Mouse (Mus musculus) intestine, postnatal 0 days (tissue): ENCODE measurements around the gene C8b. TPM values are rescaled to one million over a fixed set of nuclear protein-coding genes. Genes with fewer than 3 reads are reported as not detected.
A peak's percentile ranks its signal among the peaks of the same experiment; 100 is the strongest.

Experiments
- ATAC-seq: fragments of 200-750 bp; cut with Nextera tagmentation; 2 replicates; pipeline ENCODE4 v1.8.0; 2017; ENCODE audit warnings: mild to moderate bottlenecking, moderate TSS enrichment, moderate library complexity
- H3K27ac ChIP-seq: fragments of 300-500 bp; sonication (generic); 2 replicates; pipeline ENCODE4 v1.5.1; 2014; ENCODE audit warnings: mild to moderate bottlenecking, low read depth, low read length, moderate library complexity
- H3K27me3 ChIP-seq: fragments of 300-500 bp; sonication (generic); replicated peaks from 2 replicates; pipeline ENCODE4 v1.6.1; 2014; ENCODE audit warnings: low read length, mixed read lengths; ENCODE audit not compliant: control insufficient read depth, insufficient read depth
- H3K36me3 ChIP-seq: fragments of 300-500 bp; sonication (generic); 2 replicates; pipeline ENCODE4 v1.6.1; 2014; ENCODE audit warnings: mild to moderate bottlenecking, moderate library complexity; ENCODE audit not compliant: control insufficient read depth, insufficient read depth
- H3K4me1 ChIP-seq: fragments of 300-500 bp; sonication (generic); replicated peaks from 2 replicates; pipeline ENCODE4 v1.6.1; 2014; ENCODE audit warnings: antibody characterized with exemption, low read length, mixed read lengths; ENCODE audit not compliant: control insufficient read depth, insufficient read depth
- H3K4me2 ChIP-seq: fragments of 300-500 bp; sonication (generic); replicated peaks from 2 replicates; pipeline ENCODE4 v1.6.1; 2014; ENCODE audit warnings: low read depth, mild to moderate bottlenecking, moderate library complexity
- H3K4me3 ChIP-seq: fragments of 300-500 bp; sonication (generic); 2 replicates; pipeline ENCODE4 v1.5.1; 2014; ENCODE audit warnings: low read depth, low read length
- H3K9ac ChIP-seq: fragments of 300-500 bp; sonication (generic); 2 replicates; pipeline ENCODE4 v1.6.1; 2014; ENCODE audit warnings: mild to moderate bottlenecking, low read depth, low read length
- H3K9me3 ChIP-seq: fragments of 300-500 bp; sonication (generic); 2 replicates; pipeline ENCODE4 v1.6.1; 2016; ENCODE audit warnings: mixed run types; ENCODE audit not compliant: control insufficient read depth
- CTCF ChIP-seq: sonication (generic); IDR thresholded peaks from 2 replicates; pipeline ENCODE4 v1.5.1; 2016; ENCODE audit warnings: low read depth, mild to moderate bottlenecking, control low read depth, antibody characterized with exemption, moderate library complexity
- WGBS: fragments of 180-500 bp; shearing (Covaris S2); extraction: QIAGEN DNeasy Blood & Tissue Kit; methylation state at CpG from one replicate; pipeline ENCODE4 v1.1.7; 2014; 5-methylcytosine and 5-hydroxymethylcytosine counted together
- polyA plus RNA-seq: library from polyadenylated mRNA; unstranded; fragments of >200 nt; fragmentation: Nextera tagmentation; extraction: Ambion mirVana; gene quantifications from 2 replicates; pipeline ENCODE4 v1.2.1, GENCODE M21; 2015

Gene C8b
- polyA plus RNA-seq, 1 experiment from 2014 or later = 3.0 TPM

DNA sequence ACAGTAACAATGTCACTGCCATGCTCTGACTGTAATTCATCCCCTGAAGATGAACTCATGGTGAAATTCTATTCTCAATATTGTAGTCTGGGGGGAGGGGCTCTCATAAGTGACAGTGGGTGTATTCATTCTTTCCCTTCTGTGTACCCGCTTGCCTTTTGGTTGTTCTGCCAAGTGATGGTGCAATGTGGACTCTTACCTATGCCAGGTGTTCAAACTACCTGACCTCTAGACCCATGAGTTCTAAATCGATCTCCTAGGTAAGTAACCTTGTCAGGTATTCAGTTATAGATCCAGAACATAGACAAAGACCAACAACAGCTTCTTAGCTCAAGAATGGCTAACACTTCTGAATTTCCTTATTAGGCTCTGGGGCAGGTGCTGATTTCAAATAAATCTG, 72.2 kb downstream of the C8b start:
- no peaks in the 10 kb centered on the region for H3K27me3 ChIP-seq
- no peaks in the 10 kb centered on the region for H3K4me1 ChIP-seq
- 62% methylated on average over 2 of the region's 2 CpGs for WGBS
- peak; percentile 85 for ATAC-seq
- H3K27ac ChIP-seq = no peak overlapping the region
- H3K4me3 ChIP-seq = no peak overlapping the region
- no peak overlapping the region for H3K4me2 ChIP-seq
- H3K9me3 ChIP-seq = no peaks in the 10 kb centered on the region
- H3K36me3 ChIP-seq = no peaks in the 10 kb centered on the region
- no peak overlapping the region for H3K9ac ChIP-seq
- TF ChIP-seq CTCF = no peak

DNA sequence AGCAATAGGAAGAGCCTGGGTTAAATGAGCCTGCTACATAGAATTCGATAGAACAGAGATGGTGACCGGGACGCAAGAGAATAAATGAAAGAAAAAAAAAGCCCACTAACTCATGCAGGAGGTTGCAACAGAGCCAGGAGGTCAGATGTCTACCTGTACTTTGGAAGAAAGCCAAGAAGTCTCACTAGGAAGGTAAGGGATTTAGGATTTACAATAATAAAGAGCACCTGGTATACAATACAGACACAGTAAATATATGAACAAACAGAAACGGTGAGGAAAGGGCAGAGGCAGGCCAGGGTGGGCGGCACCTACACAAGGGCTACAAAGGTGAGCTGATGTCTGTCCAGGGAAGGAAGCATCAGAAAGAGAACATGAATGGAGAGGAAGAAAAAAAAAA, 76.1 kb downstream of the C8b start:
- Histone ChIP-seq H3K27me3 (no peaks in the 10 kb centered on the region), H3K9me3 (no peaks in the 10 kb centered on the region), H3K4me2 (no peak overlapping the region), H3K27ac (no peak overlapping the region), H3K36me3 (no peaks in the 10 kb centered on the region), H3K9ac (no peak overlapping the region), H3K4me1 (no peaks in the 10 kb centered on the region), H3K4me3 (no peak overlapping the region)
- no peak for ATAC-seq
- no peak for TF ChIP-seq CTCF
- 75% methylated on average over 5 of the region's 5 CpGs for WGBS

DNA sequence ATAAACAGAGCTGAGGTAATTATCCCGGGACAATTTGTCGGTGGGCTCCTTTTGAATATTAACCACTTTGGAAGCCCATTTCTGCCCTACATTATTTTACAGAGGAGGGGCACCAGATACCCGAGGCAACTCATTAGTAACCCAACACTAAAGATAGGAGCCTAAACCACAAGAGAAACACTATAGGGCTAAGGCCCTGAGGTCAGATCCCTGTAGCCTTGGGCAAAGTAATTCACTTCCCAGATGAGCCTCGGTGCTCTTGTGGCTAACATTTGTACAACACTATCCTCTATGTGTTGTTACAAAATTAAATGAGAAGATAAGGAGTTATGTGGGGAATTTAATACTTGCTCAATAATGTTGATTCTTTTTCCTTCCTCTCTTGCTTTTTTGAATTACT, 77.4 kb downstream of the C8b start:
- Histone ChIP-seq H3K36me3 (no peaks in the 10 kb centered on the region), H3K27ac (no peak overlapping the region), H3K9me3 (no peaks in the 10 kb centered on the region), H3K4me3 (no peak overlapping the region), H3K27me3 (no peaks in the 10 kb centered on the region), H3K4me1 (no peaks in the 10 kb centered on the region), H3K9ac (no peak overlapping the region), H3K4me2 (no peak overlapping the region)
- ATAC-seq = no peak
- TF ChIP-seq CTCF = no peak
- WGBS = 71% methylated on average over 4 of the region's 4 CpGs

Other genes with a start within 250 kb of the C8b start
- not detected in 2 replicates for gene Gm17662, start 91.0 kb downstream of the C8b start, polyA plus RNA-seq
- gene C8a, start 110.1 kb downstream of the C8b start, polyA plus RNA-seq = not detected in 2 replicates
- gene Fyb2, start 147.1 kb downstream of the C8b start, polyA plus RNA-seq = 0.24 and 0.25 TPM in 2 replicates